Mouse (Mus musculus) olfactory bulb, adult 2 months (tissue): ENCODE measurements around the gene Apbb2.

ENCODE experiments used
- CTCF ChIP-seq: fragments of 200-500 bp; IDR thresholded peaks from 2 replicates; pipeline ENCODE4 v1.5.1; 2012; ENCODE audit warnings: low read depth, mild to moderate bottlenecking, low read length, moderate library complexity; ENCODE audit not compliant: insufficient read depth
- POLR2A ChIP-seq: fragments of 200-500 bp; IDR thresholded peaks from 2 replicates; pipeline ENCODE4 v1.6.1; 2012; ENCODE audit warnings: mild to moderate bottlenecking, low read depth, low read length, moderate library complexity; ENCODE audit not compliant: insufficient read depth

DNA sequence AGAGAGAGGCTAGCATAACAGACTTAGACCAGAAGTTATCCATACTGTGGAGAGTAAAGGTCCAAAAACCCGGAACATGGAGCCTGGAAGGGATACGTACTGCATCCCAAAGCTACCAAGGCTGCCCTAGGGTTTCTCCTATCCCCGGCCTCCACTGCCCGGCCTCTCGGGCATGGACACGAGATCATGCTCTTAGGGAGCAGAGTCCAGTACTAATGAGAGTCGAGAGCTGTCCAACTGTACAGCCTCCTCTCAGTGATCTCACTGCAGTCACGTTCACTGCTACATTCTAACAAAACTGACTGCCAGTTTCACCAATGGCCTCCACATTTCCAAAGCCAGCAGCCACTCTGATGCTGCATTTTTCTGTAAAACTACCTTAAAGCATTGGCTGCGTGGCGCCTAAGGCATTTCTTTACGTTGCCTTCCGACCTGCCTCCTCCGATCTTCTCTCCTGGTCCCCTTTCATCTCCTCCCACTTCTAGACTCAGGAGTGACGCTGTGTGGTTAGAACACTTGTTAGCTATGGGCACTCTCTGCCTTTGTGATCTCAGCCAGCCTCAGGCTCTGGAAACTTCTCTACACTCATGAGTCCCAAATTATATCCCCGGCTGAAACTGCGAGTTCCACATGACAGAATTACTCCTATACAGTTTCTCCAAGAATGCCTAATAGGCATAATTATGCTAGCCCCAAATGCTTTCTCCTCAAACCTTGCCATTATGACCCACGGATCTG lies 36.1 kb downstream of the Apbb2 start:
- TF ChIP-seq CTCF (no peak), POLR2A (no peak)
